Mouse (Mus musculus) kidney, postnatal 10 days (tissue): ENCODE data around the gene Ccnb1ip1.
A peak's percentile ranks its signal among the peaks of the same experiment; 100 is the strongest.
"Not testable (repeated sequence)": the region's sequence is repeated elsewhere in the genome, so short reads cannot be mapped to it uniquely, and the experiment has no call there.

ENCODE experiments used
- DNase-seq: peaks from one replicate; pipeline ENCODE4 v3.0.0; 2021; ENCODE audit warnings: mixed read lengths

The Ccnb1ip1 gene

DNA sequence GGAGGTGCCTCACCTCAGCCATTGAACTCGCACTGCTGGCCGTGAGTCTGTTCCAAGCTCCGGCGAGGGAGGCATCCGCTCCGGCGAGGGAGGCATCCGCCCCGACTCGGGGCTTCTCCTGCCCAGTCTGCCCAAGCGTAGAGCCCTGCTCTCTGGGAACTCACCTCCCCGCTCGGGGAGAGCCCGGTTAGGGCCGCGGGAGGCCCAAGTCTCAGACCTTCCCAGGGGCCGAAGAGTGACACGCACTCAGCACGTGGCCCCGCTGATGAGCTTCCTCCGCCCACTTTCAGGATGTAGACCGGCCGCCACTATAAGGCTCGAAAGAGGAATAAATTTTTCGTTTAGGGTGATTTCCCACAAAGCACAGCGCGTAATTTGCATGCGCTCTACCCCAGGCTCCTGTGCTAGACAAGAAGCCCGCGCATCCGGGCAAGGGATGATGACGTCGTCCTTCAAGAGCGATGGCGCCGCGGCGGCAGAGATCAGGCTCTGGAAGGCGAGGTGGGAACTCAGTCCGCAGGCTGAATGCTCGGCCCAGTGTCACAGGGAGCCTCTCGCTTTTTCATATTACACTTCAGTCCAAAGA, at the start of gene Ccnb1ip1, which contains the start of gene Parp2:
Gene Ccnb1ip1 (minus strand): TSS at position 246 of the 586 bp plus-strand sequence.
Gene Parp2 (plus strand): TSS at position 355 of the 586 bp plus-strand sequence.
- peak; percentile 95 for DNase-seq

DNA sequence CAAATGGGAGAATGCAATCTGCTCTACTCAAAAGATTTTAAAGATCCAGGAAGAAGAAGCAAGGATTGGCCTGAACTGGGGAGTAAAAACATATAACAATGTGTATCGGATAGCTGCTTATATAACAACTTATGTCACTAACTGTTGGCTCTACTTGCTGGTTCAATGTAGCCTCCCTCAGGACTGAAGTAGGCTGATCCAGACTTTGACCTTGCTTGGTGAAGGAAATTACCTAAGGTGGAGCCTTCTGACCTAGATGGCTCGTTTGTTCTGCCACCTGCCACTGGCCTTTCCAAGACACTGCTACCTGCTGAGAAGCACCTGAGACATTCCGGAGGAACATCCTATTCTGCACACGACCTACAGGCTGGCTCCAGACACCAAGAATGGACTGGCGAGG, 48.3 kb upstream of the Ccnb1ip1 start:
- DNase-seq, result no peak

- DNase-seq, result peak; percentile 55
These were observed 29.7 kb upstream of the Ccnb1ip1 start for GRCm38 (mm10) chr14:50837236-50837635.

GRCm38 (mm10) chr14:50834435-50834834, 26.9 kb upstream of the Ccnb1ip1 start:
- DNase-seq, result no peak

GRCm38 (mm10) chr14:50833964-50834363, 26.4 kb upstream of the Ccnb1ip1 start:
- DNase-seq, result no peak

DNA sequence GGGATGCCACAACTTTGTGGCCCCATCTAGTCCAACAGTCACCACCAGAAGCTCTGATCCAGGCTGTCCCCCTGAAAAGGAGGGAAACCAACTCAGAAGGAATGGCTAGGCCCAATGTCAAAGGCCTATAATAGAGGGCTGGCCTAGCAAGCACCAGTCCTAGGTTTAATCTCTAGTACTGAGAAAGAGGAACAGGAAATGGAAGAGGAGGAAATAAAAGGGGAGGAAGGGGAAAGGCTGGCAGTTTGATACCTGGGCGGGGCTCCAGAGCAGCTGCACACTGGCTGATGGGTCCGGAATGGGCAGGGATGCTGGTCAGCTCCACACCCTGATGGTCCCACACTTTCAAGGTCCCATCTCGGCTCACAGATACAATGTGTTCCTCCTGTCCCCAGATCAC, 22.3 kb upstream of the Ccnb1ip1 start:
- no peak for DNase-seq

DNA sequence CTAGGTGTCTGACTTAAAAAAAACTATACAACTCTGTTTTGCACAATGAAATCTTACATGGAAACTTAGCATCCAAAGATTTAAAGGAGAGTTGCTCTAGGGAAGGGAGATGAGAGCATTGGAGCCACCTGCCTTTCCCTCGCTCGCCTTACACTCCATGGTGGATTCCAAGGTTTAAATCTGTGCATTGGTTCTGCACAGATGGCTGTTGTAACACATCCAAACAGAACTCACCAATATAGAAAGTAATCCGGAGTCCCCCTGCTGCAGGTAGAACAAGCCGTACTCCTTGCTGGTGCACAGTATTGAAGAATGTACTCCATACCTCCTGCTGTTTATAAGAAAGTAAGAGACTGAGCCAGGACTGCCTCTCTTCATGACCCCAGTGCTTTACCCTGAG, 19.0 kb upstream of the Ccnb1ip1 start:
- no peak for DNase-seq

GRCm38 (mm10) chr14:50824219-50824618, 16.7 kb upstream of the Ccnb1ip1 start:
- no peak for DNase-seq

DNA sequence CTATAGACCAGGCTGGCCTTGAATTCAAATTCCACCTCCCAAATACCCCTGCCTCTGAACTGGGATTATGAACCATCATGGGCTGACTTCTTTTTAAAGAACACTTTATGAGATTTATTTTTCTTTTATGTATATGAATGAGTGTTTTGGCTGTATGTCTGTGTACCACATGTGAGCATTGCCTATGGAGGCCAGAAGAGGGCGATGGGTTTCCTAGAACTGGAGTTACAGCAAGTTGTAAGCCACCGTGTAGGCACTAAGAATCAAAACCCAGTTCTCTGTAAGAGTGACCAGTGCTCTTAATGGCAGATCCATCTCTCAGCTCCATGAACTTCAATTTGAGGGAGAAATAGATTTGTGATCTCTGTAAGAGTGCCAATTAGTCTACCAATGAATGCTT, 15.7 kb upstream of the Ccnb1ip1 start:
- DNase-seq, result no peak

DNA sequence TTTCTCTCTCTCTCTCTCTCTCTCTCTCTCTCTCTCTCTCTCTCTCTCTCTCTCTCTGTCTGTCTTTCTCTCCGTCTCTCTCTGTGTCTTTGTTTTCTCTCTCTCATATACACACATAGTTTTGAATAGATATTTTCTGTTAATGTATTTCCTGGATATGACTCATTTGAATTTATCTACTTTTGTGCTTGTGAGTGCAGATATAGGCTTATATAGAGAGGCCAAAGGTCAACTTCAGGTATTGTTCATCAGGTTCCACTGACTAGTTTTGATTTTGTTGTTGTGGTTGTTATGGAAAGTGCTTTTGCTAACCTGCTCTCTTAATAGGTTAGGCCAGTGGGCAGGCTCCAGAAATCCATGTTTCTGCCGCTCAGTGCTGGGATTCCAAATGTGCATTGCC, 5.5 kb upstream of the Ccnb1ip1 start:
- no peak for DNase-seq

DNA sequence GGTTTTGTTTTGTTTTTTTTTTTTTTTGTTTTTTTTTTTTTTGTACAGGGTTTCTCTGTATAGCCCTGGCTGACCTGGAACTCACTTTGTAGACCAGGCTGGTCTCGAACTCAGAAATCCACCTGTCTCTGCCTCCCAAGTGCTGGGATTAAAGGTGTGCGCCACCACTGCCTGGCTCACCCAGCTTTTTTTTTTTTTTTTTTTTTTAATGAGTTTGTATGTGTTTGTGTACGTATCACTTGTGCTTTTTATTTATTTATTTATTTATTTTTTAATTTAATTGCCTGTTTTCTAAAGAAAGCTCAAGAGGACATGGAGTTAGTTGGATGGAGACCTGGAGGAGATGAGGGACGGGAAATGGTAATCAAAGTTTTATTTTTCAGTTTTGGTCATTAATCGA, 1.1 kb downstream of the Ccnb1ip1 start:
- not testable (repeated sequence) for DNase-seq

GRCm38 (mm10) chr14:50804683-50805082, 2.8 kb downstream of the Ccnb1ip1 start:
- DNase-seq, result no peak

GRCm38 (mm10) chr14:50802843-50803562, 4.5 kb downstream of the Ccnb1ip1 start:
- DNase-seq, result peak; percentile 14

GRCm38 (mm10) chr14:50802441-50802840, 5.1 kb downstream of the Ccnb1ip1 start:
- no peak for DNase-seq

DNA sequence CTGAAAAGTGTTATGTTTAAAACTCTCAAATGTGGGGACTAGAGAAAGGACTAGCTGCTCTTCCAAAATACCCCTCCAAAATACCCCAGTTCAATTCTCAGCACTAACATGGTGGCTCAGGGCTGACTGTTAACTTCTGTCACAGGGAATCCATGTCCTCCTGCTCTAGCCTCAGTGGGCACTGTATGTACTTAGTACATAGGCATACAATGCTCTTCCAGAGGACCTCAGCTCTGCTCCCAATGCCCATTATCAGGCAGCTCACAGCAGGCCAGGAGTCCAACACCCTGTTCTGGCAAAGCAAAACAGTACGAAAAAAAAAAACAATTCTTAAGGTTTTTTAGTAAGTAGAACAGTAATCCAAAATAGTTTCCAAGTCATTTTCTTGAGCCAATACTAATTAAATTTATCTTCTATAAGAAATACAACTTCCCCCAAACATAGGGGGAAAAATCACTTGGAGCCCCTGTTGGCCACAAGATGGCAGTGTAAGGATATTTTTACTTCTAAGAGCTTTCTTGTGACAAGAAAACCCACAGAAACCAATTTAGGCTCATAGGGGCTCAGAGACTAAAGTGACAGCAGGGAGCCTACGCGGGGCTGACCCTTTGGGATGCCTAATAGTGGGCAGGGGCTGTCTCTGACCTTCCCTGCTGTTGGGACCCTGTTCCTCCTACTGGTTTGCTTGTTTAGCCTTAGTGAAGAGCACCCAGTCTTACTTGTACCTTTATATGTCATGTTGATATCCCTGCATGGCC, 7.9 kb downstream of the Ccnb1ip1 start:
- peak; percentile 43 for DNase-seq

DNA sequence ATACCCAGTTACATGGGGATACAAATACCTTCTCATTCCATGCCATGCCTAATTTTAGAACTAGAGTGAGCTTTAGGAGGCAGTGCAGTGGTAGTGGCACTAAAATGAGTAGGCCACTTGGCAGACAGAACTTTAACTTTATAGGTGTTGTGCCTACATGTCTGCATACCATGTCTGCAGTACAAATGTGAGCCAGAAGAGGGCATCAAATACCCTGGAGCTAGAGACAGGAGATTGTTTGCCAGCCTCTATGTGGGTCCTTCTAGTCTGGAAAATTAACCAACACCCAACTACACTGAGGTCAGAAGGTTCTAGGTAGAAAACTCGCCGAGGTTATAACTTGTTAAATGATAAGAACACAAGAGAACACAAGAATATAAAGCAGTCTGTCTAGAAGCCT, 9.0 kb downstream of the Ccnb1ip1 start:
- no peak for DNase-seq

GRCm38 (mm10) chr14:50796464-50796863, 11.1 kb downstream of the Ccnb1ip1 start:
- no peak for DNase-seq

DNA sequence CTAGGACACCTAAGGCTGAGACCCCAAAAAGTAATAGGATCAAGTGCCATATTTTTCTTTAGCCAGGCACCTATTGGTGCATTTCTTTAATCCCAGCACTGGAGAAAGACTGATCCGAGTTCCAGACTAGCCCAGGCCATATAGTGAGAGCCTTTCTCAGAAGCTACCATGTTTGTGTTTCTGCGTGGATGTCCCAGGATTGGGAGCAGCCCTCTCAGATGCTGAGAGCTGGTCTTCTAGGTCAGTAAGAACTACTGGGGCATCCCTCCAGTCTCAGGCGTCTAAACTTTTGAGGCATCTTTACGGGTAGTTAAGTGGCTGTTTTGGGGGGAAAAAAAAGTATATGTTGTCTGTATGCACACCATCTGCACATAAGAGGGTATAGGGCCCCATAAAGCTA, 11.6 kb downstream of the Ccnb1ip1 start:
- no peak for DNase-seq

DNA sequence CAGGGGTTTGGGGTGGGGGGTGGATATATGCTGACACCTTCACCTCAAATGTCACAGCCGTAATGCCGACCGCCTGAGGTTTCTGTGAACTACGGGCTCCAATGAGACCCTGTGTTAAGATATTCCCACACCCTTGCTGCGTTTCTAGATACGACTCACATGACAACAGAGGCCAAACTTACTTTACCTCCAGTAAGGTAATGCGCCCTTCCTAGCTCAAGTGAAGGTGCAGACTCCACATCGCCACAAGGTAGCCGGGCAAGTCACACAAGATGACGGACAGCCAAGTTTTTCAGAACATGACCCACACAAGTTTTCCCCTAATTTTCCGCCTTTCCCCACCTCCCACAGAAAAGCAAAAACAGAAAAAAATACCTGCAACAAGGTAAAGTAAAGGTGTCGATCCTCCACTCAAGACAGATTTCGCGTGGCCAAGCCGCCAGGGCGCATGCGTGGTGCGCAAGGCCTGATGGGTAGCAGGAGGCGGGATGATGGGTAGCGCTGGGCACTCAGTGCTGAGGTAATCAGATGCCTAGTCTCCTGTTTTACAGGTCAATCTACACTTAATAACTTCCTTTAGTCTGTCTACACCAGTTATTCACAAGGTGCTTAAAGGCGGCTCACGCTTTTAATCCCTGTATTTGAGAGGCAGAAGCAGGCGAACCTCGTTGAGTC, 12.1 kb downstream of the Ccnb1ip1 start:
- no peak for DNase-seq

GRCm38 (mm10) chr14:50788157-50788556, 19.4 kb downstream of the Ccnb1ip1 start:
- no peak for DNase-seq

GRCm38 (mm10) chr14:50785251-50785637, 22.3 kb downstream of the Ccnb1ip1 start, which contains the start of gene Ttc5:
TSS of gene Ttc5 (minus strand) at chr14:50785519.
- peak; percentile 95 for DNase-seq

DNA sequence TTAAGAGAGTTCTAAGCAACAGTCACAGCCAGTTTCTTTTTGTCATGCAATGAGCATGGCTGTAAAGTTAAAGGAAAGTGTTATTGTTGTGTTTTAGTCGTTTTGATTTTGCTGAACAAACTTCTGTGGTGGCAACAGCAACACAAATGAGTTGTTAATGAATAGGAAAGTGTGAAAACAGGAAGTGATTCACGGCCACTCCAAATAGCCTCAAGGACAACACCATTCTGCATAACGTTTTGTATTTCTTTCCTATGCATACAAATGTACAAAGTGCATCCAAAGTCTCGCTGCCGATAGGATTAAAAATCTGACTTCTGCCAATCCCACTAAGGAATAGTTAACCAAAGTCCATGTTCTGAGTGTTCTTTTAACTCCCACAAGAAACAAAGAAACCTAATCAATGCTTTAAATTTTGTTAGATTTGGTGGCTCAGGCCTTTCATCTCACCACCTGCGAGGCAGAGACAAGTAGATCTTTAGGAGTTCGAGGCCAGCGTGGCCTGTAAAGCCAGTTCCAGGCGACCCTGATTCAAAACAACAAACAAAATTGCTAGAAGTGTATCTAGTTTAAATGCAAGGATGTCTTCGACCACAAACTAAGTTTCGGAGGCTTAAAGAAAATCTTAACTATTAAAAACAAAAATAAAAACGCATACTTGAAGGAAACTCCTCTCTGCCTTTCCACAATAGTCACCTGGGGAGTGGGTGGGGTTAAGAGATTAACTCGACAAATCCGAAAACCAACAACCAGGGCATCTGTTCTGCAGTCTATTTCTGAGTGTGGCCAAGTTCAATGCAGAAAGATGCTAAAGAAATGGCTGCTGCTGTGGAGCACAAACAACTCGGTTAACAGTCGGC, 22.9 kb downstream of the Ccnb1ip1 start:
- DNase-seq, result no peak
